Mouse (Mus musculus) heart, postnatal 0 days (tissue): ENCODE measurements around the gene Tie1.

Experiments used
- CTCF ChIP-seq: IDR thresholded peaks from 2 replicates; pipeline ENCODE4 v1.5.1; 2016; ENCODE audit warnings: antibody characterized with exemption, control low read depth, low read depth
- EP300 ChIP-seq: IDR thresholded peaks from 2 replicates; pipeline ENCODE4 v1.6.1; 2016; ENCODE audit warnings: antibody characterized with exemption, low read depth

- TF ChIP-seq CTCF (no peak), EP300 (no peak)
These were observed 35.9 kb upstream of the Tie1 start for GRCm38 (mm10) chr4:118525779-118526178.
